Mouse (Mus musculus): ENCODE results near the gene Rad51d.
"Not testable (repeated sequence)": the region's sequence is repeated elsewhere in the genome, so short reads cannot be mapped to it uniquely, and the experiment has no call there.

The Rad51d gene

GRCm38 (mm10) chr11:82854111-82854510 lies 36.3 kb downstream of the Rad51d start:
- no peak for DNase-seq

GRCm38 (mm10) chr11:82852958-82853357 lies 37.5 kb downstream of the Rad51d start:
- peak; percentile 45 to 50 for DNase-seq

GRCm38 (mm10) chr11:82852540-82852939 lies 37.9 kb downstream of the Rad51d start:
- DNase-seq: no peak

- no peak for DNase-seq
Observed at GRCm38 (mm10) chr11:82852115-82852514, 38.3 kb downstream of the Rad51d start.

- no peak for DNase-seq
Observed at GRCm38 (mm10) chr11:82850259-82850658, 40.2 kb downstream of the Rad51d start.

GRCm38 (mm10) chr11:82847571-82848000 lies 42.8 kb downstream of the Rad51d start:
- DNase-seq: no peak

- DNase-seq: no peak
Observed at GRCm38 (mm10) chr11:82846938-82847337, 43.5 kb downstream of the Rad51d start.

- DNase-seq: no peak
Observed at GRCm38 (mm10) chr11:82846079-82846436, 44.4 kb downstream of the Rad51d start.

GRCm38 (mm10) chr11:82845415-82846078 lies 44.9 kb downstream of the Rad51d start:
- DNase-seq: peak; percentile 58 to 62

- no peak for DNase-seq
Observed at GRCm38 (mm10) chr11:82844771-82845414, 45.5 kb downstream of the Rad51d start.

GRCm38 (mm10) chr11:82838511-82838910 lies 51.9 kb downstream of the Rad51d start:
- no peak for DNase-seq

GRCm38 (mm10) chr11:82837848-82838247 lies 52.6 kb downstream of the Rad51d start:
- DNase-seq: no peak

- DNase-seq: no peak
Observed at GRCm38 (mm10) chr11:82837192-82837591, 53.2 kb downstream of the Rad51d start.

GRCm38 (mm10) chr11:82835616-82836432 lies 54.6 kb downstream of the Rad51d start:
- no peak for DNase-seq

GRCm38 (mm10) chr11:82834359-82834758 lies 56.1 kb downstream of the Rad51d start:
- DNase-seq: not testable (repeated sequence)

- no peak for DNase-seq
Observed at GRCm38 (mm10) chr11:82833929-82834328, 56.5 kb downstream of the Rad51d start.

- peak; percentile 48 to 57 for DNase-seq
Observed at GRCm38 (mm10) chr11:82832402-82832801, 58.0 kb downstream of the Rad51d start.

- no peak for DNase-seq
Observed at GRCm38 (mm10) chr11:82831008-82831893, 59.2 kb downstream of the Rad51d start.

- DNase-seq: no peak
Observed at GRCm38 (mm10) chr11:82826818-82827217, 63.6 kb downstream of the Rad51d start.
